Mouse (Mus musculus) midbrain, embryonic 11.5 days (tissue): ENCODE data around the gene Gm9944. TPM values are rescaled to one million over a fixed set of nuclear protein-coding genes. Genes with fewer than 3 reads are reported as not detected.

Experiments
- polyA plus RNA-seq: library from polyadenylated mRNA; unstranded; fragments of >200 nt; fragmentation: Nextera tagmentation; extraction: Ambion mirVana; gene quantifications from 2 replicates; pipeline ENCODE4 v1.2.1, GENCODE M21; 2014

The Gm9944 gene
- polyA plus RNA-seq, 1 experiment from 2014 or later: not detected

Other genes with a start within 250 kb of the Gm9944 start
- gene C87977, start 240.0 kb downstream of the Gm9944 start, polyA plus RNA-seq: not detected in 2 replicates
- not detected in 2 replicates for gene Pramel5, start 172.8 kb downstream of the Gm9944 start, polyA plus RNA-seq
- gene Gm13128, start 123.1 kb downstream of the Gm9944 start, polyA plus RNA-seq: not detected in 2 replicates
- not detected in 2 replicates for gene Gm13119, start 95.4 kb downstream of the Gm9944 start, polyA plus RNA-seq
- not detected in 2 replicates for gene Pramef20, start 75.4 kb downstream of the Gm9944 start, polyA plus RNA-seq
- not detected in 2 replicates for gene Pramef12, start 44.9 kb downstream of the Gm9944 start, polyA plus RNA-seq
- not detected in 2 replicates for gene 1700012P22Rik, start 14.5 kb downstream of the Gm9944 start, polyA plus RNA-seq
- gene Aadacl3, start 10.4 kb upstream of the Gm9944 start, polyA plus RNA-seq: not detected in 2 replicates
- gene 9430007A20Rik, start 66.5 kb upstream of the Gm9944 start, polyA plus RNA-seq: not detected in 2 replicates
- gene Gm13124, start 111.8 kb upstream of the Gm9944 start, polyA plus RNA-seq: not detected in 2 replicates
- gene Aadacl4, start 160.4 kb upstream of the Gm9944 start, polyA plus RNA-seq: not detected in 2 replicates
- gene Gm436, start 233.1 kb upstream of the Gm9944 start, polyA plus RNA-seq: not detected in 2 replicates